Mouse (Mus musculus) forebrain, embryonic 11.5 days (tissue): ENCODE results near the gene Cyp1a1. TPM values are rescaled to one million over a fixed set of nuclear protein-coding genes. Genes with fewer than 3 reads are reported as not detected.

Experiments
- ATAC-seq: fragments of 200-750 bp; cut with Nextera tagmentation; replicated peaks from 2 replicates; pipeline ENCODE4 v1.8.0; 2017; ENCODE audit warnings: moderate TSS enrichment; ENCODE audit not compliant: low FRiP score
- DNase-seq: peaks from one replicate; pipeline ENCODE4 v3.0.0-alpha.2; 2017; ENCODE audit warnings: low spot score
- H3K27ac ChIP-seq: fragments of 300-500 bp; sonication (generic); 2 replicates; pipeline ENCODE4 v1.5.1; 2014; ENCODE audit warnings: low read depth, low read length
- H3K27me3 ChIP-seq: fragments of 300-500 bp; sonication (generic); 2 replicates; pipeline ENCODE4 v1.6.1; 2014; ENCODE audit warnings: mild to moderate bottlenecking, low read length, mixed read lengths; ENCODE audit not compliant: control insufficient read depth, insufficient read depth
- H3K36me3 ChIP-seq: fragments of 300-500 bp; sonication (generic); 2 replicates; pipeline ENCODE4 v1.6.1; 2014; ENCODE audit warnings: mild to moderate bottlenecking, low read length, moderate library complexity, mixed read lengths; ENCODE audit not compliant: control insufficient read depth, insufficient read depth
- H3K4me1 ChIP-seq: fragments of 300-500 bp; sonication (generic); replicated peaks from 2 replicates; pipeline ENCODE4 v1.6.1; 2014; ENCODE audit warnings: low read length, mixed read lengths; ENCODE audit not compliant: control insufficient read depth, insufficient read depth
- H3K4me2 ChIP-seq: fragments of 300-500 bp; sonication (generic); 2 replicates; pipeline ENCODE4 v1.6.1; 2014; ENCODE audit warnings: low read depth, mild to moderate bottlenecking, low read length, moderate library complexity, mixed read lengths; ENCODE audit not compliant: severe bottlenecking
- H3K4me3 ChIP-seq: fragments of 300-500 bp; sonication (generic); 2 replicates; pipeline ENCODE4 v1.5.1; 2014; ENCODE audit warnings: low read depth, low read length
- H3K9ac ChIP-seq: fragments of 300-500 bp; sonication (generic); 2 replicates; pipeline ENCODE4 v1.6.1; 2014; ENCODE audit warnings: low read length
- H3K9me3 ChIP-seq: fragments of 300-500 bp; sonication (generic); 2 replicates; pipeline ENCODE4 v1.6.1; 2016; ENCODE audit warnings: low read length, mixed read lengths; ENCODE audit not compliant: control insufficient read depth
- WGBS: fragments of 180-500 bp; shearing (Covaris S2); extraction: QIAGEN DNeasy Blood & Tissue Kit; methylation state at CpG from one replicate; pipeline ENCODE4 v1.1.7; 2014; 5-methylcytosine and 5-hydroxymethylcytosine counted together
- polyA plus RNA-seq: library from polyadenylated mRNA; unstranded; fragments of >200 nt; fragmentation: Nextera tagmentation; extraction: Ambion mirVana; gene quantifications from 2 replicates; pipeline ENCODE4 v1.2.1, GENCODE M21; 2014

Cyp1a1 gene
- polyA plus RNA-seq, 1 experiment from 2014 or later = not detected

DNA sequence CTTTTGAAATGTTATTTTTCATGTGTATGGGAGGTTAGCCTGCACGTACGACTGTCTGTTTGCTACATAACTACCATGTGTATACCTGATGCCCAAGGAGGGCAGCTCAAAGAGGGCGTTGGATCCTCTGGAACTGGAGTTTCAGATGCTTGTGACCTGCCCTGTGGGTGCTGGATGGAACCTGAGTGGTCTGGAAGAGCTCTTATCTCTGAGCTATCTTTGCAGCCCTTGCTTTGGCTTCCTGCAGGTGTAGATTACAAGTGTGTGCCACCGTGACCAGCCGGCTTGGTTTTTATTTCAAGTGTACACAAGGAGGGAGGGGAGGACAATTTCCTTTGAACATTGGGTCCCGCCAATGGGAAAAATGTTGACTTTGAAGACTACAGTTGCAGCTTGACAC, 27.2 kb upstream of the Cyp1a1 start:
- H3K36me3 ChIP-seq = no peaks in the 10 kb centered on the region
- DNase-seq = no peak
- H3K27me3 ChIP-seq = no peaks in the 10 kb centered on the region
- H3K27ac ChIP-seq = no peak overlapping the region
- peaks cover 1% of the 10 kb centered on the region; the same call in 1 of the 2 replicates for H3K4me1 ChIP-seq
- H3K9ac ChIP-seq = no peak overlapping the region
- ATAC-seq = no peak
- H3K4me2 ChIP-seq = no peak overlapping the region
- WGBS = 84% methylated on average over 6 of the region's 6 CpGs
- H3K4me3 ChIP-seq = no peak overlapping the region
- no peaks in the 10 kb centered on the region for H3K9me3 ChIP-seq

DNA sequence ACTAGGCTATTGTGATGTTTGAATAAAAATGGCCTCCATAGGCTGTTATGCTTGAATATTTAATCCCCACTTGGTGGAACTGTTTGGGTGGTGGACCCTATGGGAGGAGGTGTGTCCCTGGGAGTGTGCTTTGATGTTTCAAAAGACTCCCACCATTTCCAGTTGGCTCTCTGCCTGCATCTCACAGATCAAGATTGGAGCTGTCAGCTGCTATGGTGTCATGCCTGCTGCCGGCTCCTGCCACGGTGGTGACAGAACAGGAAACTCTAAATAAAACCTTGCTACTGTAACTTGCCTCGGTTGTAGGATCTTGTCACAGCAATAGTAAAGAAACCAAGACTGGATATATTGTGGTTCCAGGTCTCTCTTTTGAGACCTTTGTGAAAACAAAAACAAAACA, 26.2 kb upstream of the Cyp1a1 start:
- no peak overlapping the region for H3K4me3 ChIP-seq
- no peaks in the 10 kb centered on the region for H3K9me3 ChIP-seq
- WGBS = 87% methylated on average over 3 of the region's 3 CpGs
- H3K27me3 ChIP-seq = no peaks in the 10 kb centered on the region
- H3K36me3 ChIP-seq = no peaks in the 10 kb centered on the region
- DNase-seq = no peak
- H3K4me1 ChIP-seq = no peaks in the 10 kb centered on the region
- H3K9ac ChIP-seq = no peak overlapping the region
- ATAC-seq = no peak
- H3K4me2 ChIP-seq = no peak overlapping the region
- no peak overlapping the region for H3K27ac ChIP-seq

DNA sequence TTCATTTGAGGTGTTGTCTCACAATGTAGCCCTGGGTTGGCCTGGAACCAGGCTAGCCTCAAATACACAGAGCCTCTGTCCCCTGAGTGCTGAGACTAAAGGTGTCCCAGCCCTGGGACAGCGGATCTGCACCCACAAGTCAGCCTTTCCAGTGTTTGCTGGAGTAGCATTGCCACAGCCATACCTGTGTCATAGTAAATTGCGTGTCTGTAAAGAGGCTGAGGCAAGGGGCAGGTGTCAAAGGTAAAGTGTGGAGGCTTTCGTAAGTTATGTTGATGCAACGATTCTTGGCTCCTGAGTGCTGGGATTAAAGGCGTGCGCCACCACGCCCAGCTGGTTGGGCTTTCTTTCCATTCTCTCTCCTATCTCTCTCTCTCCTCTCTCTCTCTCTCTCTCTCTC, 23.1 kb upstream of the Cyp1a1 start:
- Histone ChIP-seq H3K27ac (no peak overlapping the region), H3K9ac (no peak overlapping the region), H3K4me2 (no peak overlapping the region), H3K4me3 (no peak overlapping the region), H3K4me1 (no peaks in the 10 kb centered on the region), H3K36me3 (no peaks in the 10 kb centered on the region), H3K27me3 (no peaks in the 10 kb centered on the region), H3K9me3 (no peaks in the 10 kb centered on the region)
- 68% methylated on average over 7 of the region's 7 CpGs for WGBS
- ATAC-seq (no peak), DNase-seq (no peak)

DNA sequence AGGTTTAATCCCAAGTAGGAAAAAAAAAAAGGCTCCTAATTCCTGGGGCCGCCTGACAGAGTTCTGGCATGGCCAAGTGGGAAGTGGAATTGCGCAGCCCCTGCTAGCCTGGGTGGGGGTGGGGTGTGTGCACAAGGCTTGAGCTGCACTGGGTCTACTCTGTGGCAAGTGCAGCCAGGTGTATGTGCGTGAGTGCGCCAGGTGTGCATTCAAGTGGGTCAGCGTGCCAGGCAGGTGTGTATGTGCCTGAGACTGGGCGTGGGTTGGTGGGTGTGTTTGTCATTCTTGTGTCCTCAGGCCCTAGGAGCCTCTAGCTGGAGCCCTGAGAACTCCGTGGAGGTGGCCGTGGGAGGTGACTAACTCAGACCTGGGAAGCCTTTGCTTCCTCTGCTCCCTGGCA, 21.2 kb upstream of the Cyp1a1 start:
- no peaks in the 10 kb centered on the region for H3K27me3 ChIP-seq
- DNase-seq = no peak

DNA sequence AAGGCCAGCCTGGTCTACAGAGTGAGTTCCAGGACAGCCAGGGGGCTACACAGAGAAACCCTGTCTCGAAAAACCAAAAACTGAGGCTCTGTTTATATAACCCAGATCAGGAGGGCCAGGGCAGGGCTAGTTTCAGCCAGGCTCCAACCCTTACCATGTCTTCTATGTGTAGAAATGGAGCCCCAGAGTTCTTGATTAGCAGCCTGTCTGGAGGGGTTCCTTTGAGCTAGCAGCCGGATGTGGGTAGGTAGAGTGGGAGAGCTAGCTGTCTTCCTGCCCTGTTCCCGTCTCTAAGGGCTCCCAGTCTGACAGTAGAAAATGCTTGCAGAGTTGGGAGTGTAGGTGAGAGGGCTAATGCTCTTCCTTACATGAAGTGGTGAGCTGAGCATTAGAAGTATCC, 20.6 kb upstream of the Cyp1a1 start:
- Histone ChIP-seq H3K4me3 (no peak overlapping the region), H3K9ac (no peak overlapping the region), H3K4me2 (no peak overlapping the region), H3K9me3 (no peaks in the 10 kb centered on the region), H3K36me3 (no peaks in the 10 kb centered on the region), H3K27ac (no peak overlapping the region), H3K27me3 (no peaks in the 10 kb centered on the region), H3K4me1 (no peaks in the 10 kb centered on the region)
- ATAC-seq (no peak), DNase-seq (no peak)
- WGBS = 78% methylated on average over 3 of the region's 3 CpGs

More for the DNA sequence above, 21.2 kb upstream of the Cyp1a1 start:
- ATAC-seq = no peak
- Histone ChIP-seq H3K9ac (no peak overlapping the region), H3K9me3 (no peaks in the 10 kb centered on the region), H3K4me2 (no peak overlapping the region), H3K4me3 (no peak overlapping the region), H3K27ac (no peak overlapping the region), H3K36me3 (no peaks in the 10 kb centered on the region), H3K4me1 (no peaks in the 10 kb centered on the region)
- 90% methylated on average over 8 of the region's 8 CpGs for WGBS

DNA sequence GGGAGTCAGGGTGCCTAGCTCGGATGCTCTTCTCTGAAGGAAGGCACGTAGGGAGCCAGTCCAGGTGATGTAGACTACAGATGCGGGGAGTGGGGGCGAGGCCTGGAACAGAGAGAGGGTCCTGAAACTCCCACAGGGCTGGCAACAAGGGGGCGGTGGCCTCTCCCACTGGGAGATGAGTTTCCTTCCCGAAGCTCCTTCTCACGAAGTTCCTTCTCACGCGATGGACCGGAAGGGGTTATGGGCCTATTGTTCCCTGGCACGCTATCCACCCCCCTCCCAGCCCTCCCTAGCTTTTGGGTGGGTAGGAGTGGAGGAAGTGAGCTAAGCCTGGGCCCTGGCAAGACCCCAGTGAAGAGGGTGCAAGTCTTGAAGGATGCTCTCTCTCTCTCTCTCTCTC, 19.9 kb upstream of the Cyp1a1 start:
- no peak overlapping the region for H3K27ac ChIP-seq
- 61% methylated on average over 11 of the region's 11 CpGs for WGBS
- H3K4me3 ChIP-seq = no peak overlapping the region
- H3K4me2 ChIP-seq = no peak overlapping the region
- ATAC-seq (no peak), DNase-seq (no peak)
- no peak overlapping the region for H3K9ac ChIP-seq
- H3K27me3 ChIP-seq = no peaks in the 10 kb centered on the region
- no peaks in the 10 kb centered on the region for H3K9me3 ChIP-seq
- H3K4me1 ChIP-seq = no peaks in the 10 kb centered on the region
- H3K36me3 ChIP-seq = no peaks in the 10 kb centered on the region

DNA sequence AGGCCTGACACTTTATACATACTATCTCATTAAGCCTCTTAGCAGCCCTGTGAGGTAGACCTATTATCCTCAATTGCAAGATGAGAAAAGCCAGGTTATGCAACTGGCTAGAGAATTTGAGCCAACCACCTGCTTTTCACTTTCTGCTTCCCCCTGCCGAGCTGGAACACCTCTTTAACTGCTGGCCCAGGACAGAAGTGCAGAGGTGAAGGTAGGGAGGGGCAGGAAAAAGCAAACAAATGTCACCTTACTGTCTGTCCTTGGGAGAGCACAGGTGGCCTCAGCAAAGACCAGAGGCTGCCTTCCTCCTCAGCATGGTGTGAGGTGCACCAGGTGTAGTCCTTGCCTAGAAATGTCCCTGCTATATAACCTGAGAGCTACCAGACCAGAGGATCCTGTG, 19.5 kb upstream of the Cyp1a1 start:
- Histone ChIP-seq H3K4me1 (no peaks in the 10 kb centered on the region), H3K9ac (no peak overlapping the region), H3K4me2 (no peak overlapping the region), H3K4me3 (no peak overlapping the region), H3K27ac (no peak overlapping the region), H3K9me3 (no peaks in the 10 kb centered on the region), H3K27me3 (no peaks in the 10 kb centered on the region), H3K36me3 (no peaks in the 10 kb centered on the region)
- no peak for ATAC-seq
- WGBS = 63% methylated on average over 1 of the region's 1 CpGs
- no peak for DNase-seq

DNA sequence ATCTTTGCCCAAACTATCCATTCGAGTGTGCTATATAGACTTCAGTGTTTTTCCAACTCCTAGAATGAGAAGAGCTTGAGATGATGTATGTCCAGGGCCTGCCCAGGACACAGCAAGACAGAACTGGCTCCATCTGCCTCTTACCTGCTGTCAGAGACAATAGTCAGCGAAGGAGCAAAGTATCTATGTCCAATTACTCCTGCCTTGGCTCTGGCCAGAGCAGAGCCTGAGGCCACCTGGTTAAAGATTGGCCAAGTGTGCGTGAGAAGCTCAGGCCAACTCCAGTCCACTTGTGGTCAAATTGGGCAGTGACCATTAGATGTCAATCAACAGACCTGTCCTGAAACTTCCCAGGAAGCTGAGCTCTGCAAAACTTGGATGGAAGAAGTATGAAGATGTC, 18.2 kb upstream of the Cyp1a1 start:
- 76% methylated on average over 3 of the region's 3 CpGs for WGBS
- H3K4me1 ChIP-seq = no peaks in the 10 kb centered on the region
- DNase-seq = no peak
- H3K4me2 ChIP-seq = no peak overlapping the region
- H3K9ac ChIP-seq = no peak overlapping the region
- H3K4me3 ChIP-seq = no peak overlapping the region
- H3K36me3 ChIP-seq = no peaks in the 10 kb centered on the region
- no peaks in the 10 kb centered on the region for H3K27me3 ChIP-seq
- H3K27ac ChIP-seq = no peak overlapping the region
- H3K9me3 ChIP-seq = no peaks in the 10 kb centered on the region
- ATAC-seq = no peak

DNA sequence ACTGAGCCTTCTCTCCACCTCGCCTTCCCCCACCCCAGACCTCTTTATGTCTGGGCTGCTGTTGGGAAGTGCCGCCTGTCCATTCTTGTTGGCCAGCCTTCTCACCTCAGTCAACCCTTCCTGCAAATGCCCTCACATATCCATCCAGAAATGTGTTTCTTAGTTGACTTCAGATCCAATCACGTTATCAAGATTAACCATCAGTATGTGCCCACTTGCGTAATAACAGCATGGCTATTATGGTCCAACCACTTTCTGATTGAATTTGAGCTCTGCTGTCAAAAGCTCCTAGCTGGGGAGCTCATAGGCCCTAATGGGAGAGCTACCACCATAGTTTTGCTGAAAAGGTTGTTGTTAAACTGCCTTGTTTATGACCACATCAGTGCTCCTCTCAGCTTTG, 16.7 kb upstream of the Cyp1a1 start:
- H3K9ac ChIP-seq = no peak overlapping the region
- no peaks in the 10 kb centered on the region for H3K9me3 ChIP-seq
- H3K4me3 ChIP-seq = no peak overlapping the region
- H3K4me2 ChIP-seq = no peak overlapping the region
- 89% methylated on average over 4 of the region's 4 CpGs for WGBS
- no peaks in the 10 kb centered on the region for H3K36me3 ChIP-seq
- H3K27me3 ChIP-seq = no peaks in the 10 kb centered on the region
- no peak overlapping the region for H3K27ac ChIP-seq
- DNase-seq (no peak), ATAC-seq (no peak)
- H3K4me1 ChIP-seq = no peaks in the 10 kb centered on the region
